Mouse (Mus musculus): Measurements from ENCODE around the gene Hrh2. TPM values are rescaled to one million over a fixed set of nuclear protein-coding genes. Genes with fewer than 3 reads are reported as not detected.
A peak's percentile ranks its signal among the peaks of the same experiment; 100 is the strongest.

The Hrh2 gene
- polyA plus RNA-seq, 3 experiments from 2014 or later = 8.5 to 13.7 (median 12.3) TPM

DNA sequence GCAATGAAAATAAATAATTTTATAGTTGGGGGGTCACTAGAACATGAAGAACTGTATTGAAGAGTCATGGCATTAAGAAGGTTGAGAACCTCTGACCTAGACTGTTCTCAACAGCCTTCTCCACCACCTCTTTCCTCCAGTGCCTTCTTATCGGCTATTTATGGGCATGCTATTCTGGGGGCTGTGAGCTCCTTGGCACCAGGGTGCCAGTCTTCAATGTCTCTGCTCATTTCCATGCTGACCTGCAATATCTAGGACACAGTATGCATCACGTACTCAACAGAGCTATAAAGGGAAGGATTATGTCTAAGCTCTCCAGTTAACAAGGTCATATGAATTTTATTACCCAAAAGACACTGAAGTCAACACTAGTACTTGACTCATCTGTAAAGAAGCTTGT, 14.6 kb upstream of the Hrh2 start:
- no peak for ATAC-seq

DNA sequence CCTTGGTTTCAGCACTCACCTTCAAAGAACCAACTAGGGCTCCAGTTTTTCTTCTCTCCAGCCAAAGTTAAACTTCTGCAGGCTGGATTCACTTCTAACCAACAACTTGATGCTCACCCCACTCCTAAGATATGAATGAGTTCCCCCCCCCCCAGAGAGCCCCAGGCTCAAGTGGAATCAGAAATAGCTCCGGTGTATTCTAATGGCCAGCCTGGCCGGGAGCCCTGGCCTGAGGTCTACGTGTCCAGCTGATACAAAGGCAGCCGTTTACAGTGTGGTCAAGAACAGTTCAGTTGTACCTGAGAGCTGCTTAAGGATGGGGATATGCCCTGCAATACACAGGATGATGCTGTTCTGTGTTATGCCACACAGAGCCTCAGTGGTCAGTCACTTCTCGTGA, 13.3 kb upstream of the Hrh2 start:
- no peak for ATAC-seq

DNA sequence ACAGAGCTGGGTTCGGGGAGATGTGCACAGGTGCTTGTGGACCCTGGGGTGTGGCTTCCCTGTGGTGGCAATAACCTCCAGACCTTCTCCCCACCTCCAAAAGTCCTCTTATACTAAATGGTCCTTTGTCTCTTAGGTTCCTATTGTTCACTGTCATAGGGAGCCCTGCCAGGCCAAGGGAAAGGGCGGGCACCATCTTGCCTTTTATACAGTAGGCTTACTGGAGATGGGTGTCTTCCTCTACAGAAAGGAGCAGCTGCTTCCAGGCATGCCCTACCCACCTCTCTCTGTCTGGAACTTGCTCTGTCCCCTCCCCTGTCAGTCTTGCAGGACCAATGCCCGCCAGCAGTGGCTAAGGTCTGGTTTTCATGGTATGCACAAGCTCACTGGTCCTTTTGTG, 12.0 kb upstream of the Hrh2 start:
- ATAC-seq = no peak

DNA sequence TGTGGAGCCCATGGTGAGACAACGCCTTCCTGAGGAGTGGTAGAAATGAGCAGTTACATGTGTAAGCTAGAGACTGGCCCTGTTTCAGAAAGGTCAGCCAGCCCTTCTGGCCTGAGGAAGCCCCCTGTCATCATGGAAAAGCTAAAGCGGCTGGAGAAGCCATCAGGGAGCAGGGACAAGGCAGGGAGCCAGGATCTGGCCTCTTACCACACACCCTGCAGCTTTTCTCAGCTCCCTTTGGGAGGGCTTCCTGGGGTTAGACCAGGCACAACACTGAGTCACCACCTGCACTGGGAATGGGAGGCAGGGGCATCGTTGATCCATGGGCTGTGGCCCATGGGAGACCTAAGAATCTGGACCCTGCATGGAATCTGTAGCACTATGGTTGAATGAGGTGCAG, 11.5 kb upstream of the Hrh2 start:
- no peak for ATAC-seq

DNA sequence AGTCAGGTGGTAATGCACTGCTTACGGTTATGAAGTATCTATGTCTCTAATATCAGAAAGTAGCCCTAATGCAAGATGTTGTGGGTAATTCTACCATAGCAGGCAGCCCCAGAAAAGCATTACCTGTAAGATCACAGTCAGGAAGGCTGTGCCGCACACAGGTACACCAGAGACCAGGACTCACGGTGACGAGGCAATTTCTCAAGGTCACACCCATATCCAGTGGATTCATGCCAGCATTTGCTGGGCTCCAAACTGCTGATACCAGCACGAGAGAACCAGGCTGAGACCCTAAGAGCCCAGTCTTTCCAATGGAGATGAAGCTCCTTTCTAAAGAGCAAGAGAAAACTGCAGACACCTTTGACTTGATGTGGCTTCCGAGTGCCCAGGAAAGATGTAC, 10.6 kb upstream of the Hrh2 start:
- ATAC-seq = no peak

DNA sequence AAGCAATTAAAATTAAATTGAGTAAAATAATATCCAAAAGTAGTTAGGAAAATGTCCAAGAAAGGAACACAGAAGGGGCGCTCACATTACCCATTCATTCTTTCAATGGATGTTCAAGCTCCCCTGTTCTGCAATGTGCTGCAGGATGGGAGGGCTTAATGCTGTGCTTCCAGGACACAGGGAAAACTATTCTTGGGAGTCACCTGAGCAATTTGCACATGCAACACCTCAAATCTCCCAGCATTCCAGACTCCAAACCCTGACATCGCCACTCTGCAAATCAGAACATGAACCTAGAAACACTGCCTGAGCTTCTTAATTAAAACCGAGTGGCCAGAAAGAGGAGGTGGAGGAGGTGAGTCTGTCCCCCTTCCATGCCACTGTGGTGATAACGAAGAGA, 10.0 kb upstream of the Hrh2 start:
- no peak for ATAC-seq

DNA sequence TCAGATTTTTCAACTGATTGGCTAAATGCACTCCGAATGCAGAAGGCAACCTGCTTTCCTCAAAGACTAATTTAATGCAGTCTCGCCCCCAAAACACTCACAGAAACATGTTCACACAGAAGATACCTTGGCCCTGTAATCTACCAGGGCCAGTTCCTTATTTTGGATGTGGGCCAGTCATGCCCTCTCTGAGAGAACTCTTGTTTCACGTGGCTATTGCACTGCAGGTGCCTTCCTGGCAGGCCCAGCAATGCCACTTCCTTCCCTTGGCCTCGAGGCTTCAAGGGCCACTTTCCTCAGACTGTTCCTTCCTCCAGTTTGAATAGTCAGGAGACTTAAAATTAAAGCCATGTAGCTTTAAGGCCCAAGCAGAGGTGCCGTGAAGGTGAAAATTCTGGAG, 5.5 kb upstream of the Hrh2 start:
- ATAC-seq = no peak

DNA sequence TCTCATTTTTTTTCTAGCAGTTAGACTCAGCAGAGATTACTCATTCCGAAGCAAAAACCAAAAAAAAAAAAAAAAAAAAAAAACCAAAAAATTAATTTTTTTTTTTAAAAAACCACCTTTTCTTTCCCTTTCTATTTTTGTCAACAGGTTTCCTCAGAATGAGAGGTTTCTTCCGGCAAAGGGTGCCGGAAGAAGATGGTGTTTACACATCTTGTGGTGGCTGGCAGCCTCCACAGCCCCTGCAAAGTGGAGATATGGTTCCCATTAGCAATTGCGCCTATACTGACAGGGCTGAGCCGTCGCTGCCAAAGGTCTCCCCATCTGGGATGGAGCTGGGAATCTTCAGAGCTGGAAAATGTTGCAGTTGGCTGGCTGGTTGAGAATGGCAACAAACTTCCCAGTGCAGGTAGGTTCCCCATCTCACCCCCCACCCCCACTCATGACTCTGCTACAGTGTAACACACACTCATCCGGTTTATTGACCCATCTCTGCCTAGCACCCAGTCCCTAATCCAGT, 3.7 kb upstream of the Hrh2 start:
- ATAC-seq = peak; percentile 80

DNA sequence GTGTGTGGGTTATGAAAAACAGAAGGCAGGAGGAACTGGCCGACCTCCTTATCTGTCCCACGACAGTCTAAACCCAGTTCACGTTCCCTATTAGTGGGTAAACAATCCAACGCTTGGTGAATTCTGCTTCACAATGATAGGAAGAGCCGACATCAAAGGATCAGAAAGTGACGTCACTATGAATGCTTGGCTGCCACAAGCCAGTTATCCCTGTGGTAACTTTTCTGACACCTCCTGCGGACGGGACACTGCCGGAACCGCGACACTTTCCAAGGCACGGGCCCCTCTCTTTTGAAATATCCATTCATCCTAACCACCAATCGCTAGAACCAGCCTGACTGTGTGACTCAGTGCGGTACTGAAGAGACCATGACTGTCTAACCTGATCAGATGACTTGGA, 2.0 kb upstream of the Hrh2 start:
- no peak for ATAC-seq

DNA sequence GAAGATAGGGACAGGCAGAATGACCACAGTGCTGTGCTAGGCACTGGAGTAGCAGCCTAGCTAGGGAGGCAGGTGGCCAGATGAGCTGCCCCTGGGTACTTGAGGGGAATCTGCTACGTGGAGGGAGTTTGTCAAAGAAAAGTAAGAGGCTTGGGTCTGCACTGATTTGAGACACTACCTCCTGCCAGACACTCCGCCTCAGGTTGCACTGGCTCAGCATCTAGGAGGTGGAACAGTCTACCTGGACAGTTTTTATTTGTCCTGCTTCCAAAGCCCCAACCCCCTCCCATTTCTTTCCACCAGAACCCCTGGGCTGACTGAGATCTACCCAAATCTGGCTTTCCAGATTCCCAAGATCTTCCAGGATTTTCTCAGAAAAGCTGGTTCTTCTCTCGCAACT, 748 bp upstream of the Hrh2 start:
- no peak for ATAC-seq

DNA sequence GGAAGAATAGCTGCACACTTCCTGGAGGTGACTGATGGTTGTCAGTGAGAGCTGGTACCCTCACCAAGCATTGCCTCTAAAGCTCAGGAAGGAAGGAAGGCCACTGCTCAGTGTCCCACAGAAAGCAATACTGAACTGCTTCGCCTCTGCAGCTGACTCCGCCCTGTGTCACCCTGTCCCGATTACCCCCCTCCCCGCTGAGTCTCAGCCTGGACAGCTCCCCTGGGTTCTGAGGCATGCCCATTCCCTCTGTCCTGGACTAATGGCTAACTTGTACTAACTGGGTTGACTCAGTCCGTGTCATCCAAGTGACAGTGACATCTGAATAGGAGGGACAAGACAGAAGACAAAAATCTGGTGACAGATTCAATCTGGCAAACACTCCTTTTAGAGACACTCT, 1.7 kb downstream of the Hrh2 start:
- no peak for ATAC-seq

DNA sequence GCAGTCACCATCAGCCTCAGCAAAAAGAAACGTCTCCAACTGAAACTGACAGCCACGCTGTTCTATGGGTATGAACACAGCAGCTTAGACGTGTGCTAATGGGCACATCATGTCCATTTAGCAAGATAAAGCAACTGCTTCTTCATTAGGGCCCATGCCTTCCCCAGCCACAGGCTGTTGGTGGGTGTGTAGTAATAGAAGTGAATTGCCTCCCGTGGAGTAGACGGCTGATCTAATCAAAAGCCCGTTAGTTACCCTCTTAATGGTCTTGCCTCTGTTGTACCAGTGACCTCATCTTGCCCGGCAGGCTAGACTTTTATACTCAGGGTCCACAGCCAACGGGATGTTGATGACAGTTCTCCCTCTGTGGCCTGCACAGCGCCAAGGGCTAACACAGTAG, 7.1 kb downstream of the Hrh2 start:
- no peak for ATAC-seq

DNA sequence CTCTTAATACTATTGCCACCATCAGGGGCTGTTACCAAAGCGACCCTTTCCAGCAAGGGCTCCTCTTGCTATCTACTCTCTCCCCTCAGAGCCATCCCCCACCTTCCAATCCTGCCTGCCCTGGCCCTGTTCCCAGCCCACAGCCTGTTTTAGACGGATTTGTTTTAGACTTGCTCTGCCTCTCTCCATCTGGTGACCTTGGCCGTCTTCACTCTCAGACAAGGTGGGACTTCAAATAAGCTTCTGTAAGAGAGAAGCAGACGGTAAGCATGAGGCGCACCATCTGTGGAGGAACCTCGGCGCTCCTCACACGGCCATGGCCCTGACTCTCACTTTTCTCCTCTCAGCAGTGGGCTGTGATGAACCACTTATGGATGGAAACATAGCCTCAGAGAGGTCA, 10.5 kb downstream of the Hrh2 start:
- no peak for ATAC-seq

DNA sequence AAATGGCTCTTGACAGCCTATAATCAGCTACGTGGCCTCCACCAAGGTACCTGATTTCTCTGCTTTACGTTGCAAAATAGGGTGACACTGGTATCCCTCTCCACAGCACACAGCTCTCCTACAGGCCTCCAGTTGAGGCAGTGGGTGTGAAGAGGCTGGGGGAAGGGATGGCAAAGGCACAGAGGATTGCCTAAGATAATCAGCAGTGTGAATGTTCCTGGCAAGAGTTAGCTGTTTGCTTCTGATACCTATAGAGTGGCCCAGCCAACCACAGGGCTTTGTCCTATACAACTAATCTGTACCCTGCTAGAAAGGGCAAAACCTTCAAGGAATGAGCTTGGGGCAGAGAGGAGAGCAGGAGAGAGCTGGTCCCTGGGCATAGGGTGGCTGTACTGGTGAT, 11.5 kb downstream of the Hrh2 start:
- no peak for ATAC-seq

DNA sequence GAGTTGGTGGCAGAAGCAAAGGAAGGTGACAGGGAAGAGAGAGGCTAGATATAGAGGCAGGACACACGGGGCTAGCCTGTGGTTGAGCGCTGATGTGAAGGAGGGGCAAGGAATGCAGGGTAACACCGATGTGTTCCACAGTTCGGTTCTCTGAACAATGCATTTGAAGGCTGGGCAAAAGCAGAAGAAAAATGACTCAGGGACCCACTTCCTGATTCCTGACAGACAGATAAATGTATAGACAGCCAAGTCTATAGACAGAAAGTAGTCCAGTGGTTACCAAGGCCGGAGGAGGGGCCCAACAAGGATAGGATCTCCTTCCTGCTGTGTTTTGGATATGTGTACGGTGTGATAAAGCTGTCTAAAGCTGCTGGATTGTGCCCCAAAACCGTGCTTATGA, 13.3 kb downstream of the Hrh2 start:
- no peak for ATAC-seq

DNA sequence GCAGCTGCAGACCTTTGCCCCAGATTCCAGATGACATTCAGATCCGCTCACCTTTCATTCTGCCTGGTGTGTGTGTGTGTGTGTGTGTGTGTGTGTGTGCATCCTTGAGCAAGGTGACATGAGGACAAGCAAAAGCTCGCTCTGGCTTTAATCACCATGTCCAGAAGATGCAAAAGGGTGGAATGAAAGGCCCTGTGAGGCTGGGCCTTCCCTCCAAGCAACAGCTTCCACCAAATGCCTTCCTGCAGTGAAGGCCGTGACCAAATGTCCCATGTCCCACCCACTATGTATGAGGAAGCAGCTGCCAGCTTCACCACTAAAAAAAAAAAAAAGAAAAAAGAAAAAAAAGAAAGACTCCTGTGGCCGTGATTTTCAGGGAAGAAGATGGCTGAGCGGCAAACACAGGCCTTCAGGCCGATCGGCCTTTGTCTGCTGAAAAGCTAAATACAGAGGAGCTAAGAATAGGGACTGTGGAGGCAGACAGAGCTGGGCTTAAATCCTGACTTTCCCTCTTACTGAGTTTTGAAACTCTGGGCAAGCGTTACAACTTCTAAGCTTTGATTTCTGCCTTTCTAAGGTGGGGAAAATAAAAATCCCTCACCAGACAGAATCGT, 14.3 kb downstream of the Hrh2 start:
- no peak for ATAC-seq

DNA sequence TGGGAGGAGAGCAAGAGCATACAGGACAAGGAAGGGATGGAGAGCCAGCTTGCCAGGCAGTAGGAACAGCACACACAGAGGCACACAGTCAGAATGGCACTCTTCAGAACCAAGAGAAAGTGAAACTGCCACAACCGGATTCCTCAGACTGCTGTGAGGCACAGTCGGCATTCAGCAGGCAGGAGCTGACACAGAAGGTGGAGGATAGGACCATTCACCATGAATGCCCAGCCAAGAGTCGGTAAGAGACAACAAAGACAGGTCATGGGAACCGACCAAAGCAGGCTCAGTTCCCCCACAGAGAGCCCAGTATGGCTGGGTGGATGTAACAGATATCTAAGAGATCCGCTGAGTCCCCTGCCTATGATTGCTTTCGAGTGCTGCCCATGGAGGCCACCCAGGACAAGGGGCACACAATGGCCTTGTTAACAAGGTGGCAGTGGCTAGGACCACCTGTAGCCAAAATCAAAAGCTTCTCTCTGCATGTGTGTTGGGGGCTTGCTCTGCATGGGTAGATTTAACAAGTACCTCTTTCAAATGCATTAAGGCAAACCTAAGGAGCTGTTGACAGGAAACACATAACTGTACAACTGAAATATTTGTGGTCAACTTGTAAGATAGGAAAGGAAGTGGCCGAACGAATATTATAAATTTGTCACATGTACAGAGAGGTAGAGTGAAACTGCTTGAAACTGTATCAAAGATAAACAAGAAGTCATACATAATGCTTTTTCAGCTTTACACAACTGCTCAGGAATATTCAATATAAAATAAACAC, 17.7 kb downstream of the Hrh2 start:
- ATAC-seq = peak; percentile 94

DNA sequence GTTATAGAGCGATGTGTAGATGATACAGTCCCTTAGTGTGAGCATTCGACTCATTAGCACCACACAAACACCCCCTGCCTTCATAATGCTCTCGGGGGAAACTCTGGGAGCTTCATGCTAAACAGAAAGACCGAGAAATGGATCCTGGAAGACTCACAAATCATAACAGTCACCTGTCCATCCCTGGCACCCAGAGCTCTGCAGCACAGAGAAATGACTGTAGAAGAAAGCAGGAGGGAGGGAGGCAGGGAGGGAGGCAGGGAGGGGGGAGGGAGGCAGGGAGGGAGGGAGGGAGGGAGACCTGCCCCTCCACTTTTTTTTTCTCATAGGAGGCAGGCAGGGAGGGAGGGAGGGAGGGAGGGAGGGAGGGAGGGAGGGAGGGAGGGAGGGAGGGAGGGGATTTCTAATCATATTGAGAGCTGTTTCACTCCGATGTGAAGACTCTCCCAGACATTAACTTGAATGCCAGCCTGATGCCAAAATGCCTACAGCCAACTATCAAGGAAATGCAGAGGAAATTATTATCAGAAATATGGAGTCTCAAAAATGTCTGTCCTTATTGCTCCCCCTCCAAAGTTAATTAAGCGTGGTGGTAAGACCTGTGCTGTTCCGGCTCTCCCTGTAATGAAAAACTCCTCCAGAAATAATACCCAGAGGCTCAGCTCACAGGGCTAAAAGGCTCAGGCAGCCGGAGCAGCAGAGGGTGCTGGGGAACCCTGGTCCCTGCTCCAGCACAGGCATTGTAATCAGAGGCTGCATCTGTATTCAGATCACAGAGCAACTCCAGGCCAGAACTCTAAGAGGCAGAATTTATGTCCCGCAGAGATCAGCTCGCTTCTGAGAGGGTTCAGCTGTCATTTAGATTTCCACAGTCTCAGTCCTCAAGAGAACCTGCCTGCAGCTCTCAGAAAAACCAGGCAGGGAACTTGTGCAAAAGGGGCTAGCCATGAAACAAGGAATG, 19.9 kb downstream of the Hrh2 start:
- no peak for ATAC-seq

DNA sequence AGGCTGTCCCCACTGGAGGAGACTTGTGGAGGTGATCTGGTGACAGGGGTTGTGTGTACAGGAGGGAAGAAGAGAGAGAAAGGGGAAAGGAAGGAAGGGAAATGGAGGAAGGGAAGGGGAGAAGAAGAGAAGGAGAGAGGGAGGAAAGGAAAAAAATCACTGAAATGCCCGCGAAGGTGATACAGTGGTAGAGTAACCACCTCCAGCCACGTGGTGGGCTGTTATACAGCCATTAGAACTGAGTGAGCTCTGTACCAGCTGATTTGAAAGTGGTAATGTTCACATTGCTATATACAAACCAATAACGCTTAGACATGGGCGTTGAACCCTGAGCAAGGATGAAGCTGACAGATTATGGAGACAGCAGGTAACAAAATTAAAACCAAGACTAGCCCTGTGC, 20.6 kb downstream of the Hrh2 start:
- ATAC-seq = no peak

DNA sequence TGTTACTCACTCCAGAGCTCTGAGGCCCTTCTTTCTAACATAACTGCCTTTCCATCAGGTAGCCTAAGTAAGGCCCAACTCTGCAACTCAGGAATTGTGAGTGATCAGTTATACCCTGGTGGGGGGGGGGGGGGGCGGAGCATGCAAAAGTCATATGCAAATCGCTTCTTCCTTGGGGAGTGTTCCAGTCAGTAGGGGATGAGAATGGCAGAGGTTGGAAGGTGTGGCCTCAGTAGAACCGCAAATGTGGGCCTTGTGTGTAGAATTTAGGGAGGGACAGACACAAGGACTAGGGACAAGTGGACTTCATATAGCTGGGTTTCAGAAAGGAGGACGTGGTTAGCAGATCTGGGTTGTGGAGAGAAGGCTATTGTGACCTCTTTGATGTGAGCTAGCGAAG, 23.3 kb downstream of the Hrh2 start:
- no peak for ATAC-seq

DNA sequence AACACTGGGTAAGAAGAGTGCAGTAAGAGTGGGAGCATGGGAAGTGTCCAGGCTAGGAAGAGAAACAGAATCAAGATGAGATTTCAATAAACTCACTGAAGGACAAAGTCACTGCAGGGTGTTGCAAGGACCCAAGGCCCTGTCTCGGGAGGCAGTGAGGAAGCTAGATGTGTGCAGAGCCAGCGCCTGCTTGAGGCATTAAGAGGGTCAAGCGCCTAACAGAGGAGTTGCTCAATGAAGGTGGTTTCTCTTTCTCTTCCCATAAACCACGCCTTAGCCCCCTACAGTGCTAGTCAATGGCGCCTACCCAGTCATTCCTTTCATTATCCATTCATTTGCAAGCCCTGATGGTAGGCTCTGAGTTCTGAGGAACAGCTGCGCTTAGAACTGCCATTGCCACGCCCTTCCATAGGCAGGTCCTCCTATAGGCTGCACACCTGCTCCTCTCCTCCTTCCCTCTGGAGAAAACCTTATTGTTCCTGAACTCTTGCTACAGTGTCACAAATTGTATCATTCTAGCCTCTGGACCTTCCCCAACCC, 23.9 kb downstream of the Hrh2 start:
- ATAC-seq = no peak

DNA sequence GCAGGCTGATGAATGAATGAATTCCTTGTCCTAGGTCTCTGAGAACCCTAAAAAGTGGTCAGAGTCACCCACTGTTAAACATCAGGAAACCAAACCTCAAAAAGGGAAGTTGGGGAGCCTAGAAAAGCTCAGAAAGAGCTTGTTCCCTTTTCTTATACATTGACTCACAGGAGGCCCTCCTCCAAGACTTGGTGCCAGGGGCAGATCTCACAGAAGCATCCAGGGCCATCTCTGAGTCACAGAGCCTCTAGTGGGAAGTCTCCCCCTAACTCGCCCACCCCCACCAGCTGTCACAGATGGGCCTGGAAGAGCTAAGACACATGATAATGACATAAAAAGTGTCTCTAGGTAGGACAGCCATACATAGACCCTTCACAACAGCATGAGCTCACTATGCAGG, 26.4 kb downstream of the Hrh2 start:
- no peak for ATAC-seq

DNA sequence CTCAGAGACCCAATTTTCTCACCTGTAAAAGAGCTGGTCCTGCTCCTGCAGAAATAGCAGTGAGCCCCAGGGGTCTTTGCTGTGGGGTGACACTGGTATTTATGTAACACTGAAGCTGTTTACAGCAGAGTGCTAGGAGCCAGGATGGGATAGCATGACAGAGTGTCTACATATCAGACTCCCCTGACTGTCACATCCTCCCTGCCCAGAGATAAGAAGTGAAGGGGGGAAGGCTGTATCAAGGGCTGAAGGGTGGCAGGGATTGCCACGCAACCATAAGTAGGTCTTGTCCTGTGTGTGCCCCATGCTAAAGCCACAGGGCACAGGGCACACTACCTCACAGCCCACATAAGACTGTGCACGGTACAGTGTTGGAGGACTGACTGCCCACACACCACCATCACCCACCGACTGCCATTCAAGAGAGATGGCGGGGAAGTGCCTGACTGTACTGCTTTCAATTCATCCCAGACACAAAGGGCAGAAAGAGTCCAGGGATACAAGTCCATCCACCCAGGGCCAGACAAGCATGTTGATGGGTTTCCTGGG, 29.8 kb downstream of the Hrh2 start:
- no peak for ATAC-seq

All from inflammation-experienced regulatory T-cells, adult 6 months (primary cell).